Mouse (Mus musculus) urinary bladder, postnatal 10 days (tissue): ENCODE results near the gene Engase.

Experiments
- DNase-seq: peaks from one replicate; pipeline ENCODE4 v3.0.0; 2022; ENCODE audit warnings: low spot score

Gene Engase

GRCm38 (mm10) chr11:118455788-118456187 is 20.8 kb upstream of the Engase start:
- no peak for DNase-seq

- DNase-seq = no peak
Observed at GRCm38 (mm10) chr11:118456937-118457336, 19.7 kb upstream of the Engase start.

- DNase-seq = no peak
Observed at GRCm38 (mm10) chr11:118459051-118459450, 17.6 kb upstream of the Engase start.

- DNase-seq = no peak
Observed at GRCm38 (mm10) chr11:118459536-118459935, 17.1 kb upstream of the Engase start.

- no peak for DNase-seq
Observed at GRCm38 (mm10) chr11:118460280-118460679, 16.3 kb upstream of the Engase start.

- DNase-seq = no peak
Observed at GRCm38 (mm10) chr11:118467441-118468035, 9.1 kb upstream of the Engase start.

GRCm38 (mm10) chr11:118469509-118470160 is 7.0 kb upstream of the Engase start:
- no peak for DNase-seq

GRCm38 (mm10) chr11:118470234-118470966 is 6.2 kb upstream of the Engase start:
- DNase-seq = no peak

GRCm38 (mm10) chr11:118471676-118472075 is 5.0 kb upstream of the Engase start:
- no peak for DNase-seq

GRCm38 (mm10) chr11:118473161-118473560 is 3.5 kb upstream of the Engase start:
- DNase-seq = no peak

- DNase-seq = no peak
Observed at GRCm38 (mm10) chr11:118473842-118474500, 2.7 kb upstream of the Engase start.

GRCm38 (mm10) chr11:118475496-118476083 is 1.0 kb upstream of the Engase start:
- no peak for DNase-seq

- DNase-seq = no peak
Observed at GRCm38 (mm10) chr11:118479776-118480175, 3.1 kb downstream of the Engase start.

GRCm38 (mm10) chr11:118481231-118481630 is 4.6 kb downstream of the Engase start:
- no peak for DNase-seq

GRCm38 (mm10) chr11:118481751-118482150 is 5.1 kb downstream of the Engase start:
- DNase-seq = no peak

- DNase-seq = no peak
Observed at GRCm38 (mm10) chr11:118484169-118484568, 7.5 kb downstream of the Engase start.

- no peak for DNase-seq
Observed at GRCm38 (mm10) chr11:118485338-118485737, 8.7 kb downstream of the Engase start.

- DNase-seq = no peak
Observed at GRCm38 (mm10) chr11:118485780-118486179, 9.2 kb downstream of the Engase start.

GRCm38 (mm10) chr11:118486281-118486680 is 9.7 kb downstream of the Engase start:
- DNase-seq = no peak

GRCm38 (mm10) chr11:118486881-118487772 is 10.5 kb downstream of the Engase start:
- no peak for DNase-seq

- DNase-seq = no peak
Observed at GRCm38 (mm10) chr11:118488191-118488906, 11.7 kb downstream of the Engase start.
